In the genomic region with DNA sequence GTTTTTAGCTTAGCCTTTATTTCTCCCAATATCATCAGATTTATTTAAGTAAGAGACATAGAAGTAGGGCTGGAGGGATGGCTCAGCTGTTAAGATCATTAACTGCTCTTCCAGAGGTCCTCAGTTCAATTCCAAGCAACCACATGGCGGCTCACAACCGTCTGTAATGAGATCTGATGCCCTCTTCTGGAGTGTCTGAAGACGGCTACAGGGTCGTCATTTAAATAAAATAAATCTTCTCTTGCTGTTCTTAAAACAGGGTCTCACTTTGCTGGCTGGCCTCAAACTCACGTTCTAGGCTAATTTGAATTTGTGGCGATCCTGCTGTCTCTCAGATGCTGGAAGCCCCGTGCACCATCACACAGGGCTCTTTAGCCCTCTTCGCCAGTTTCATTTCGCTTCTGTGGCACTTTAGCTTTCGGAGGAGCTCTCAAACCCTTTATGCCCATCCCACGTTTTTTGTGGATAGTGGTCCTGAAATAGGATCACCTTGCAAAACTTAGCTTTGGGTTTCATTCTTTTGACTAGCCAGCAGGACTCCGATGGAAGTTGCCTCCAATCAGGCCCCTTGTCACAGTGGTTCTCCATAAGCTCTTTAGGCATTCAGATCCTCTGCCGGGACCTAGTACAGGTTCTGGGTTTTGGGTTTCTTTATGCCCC, we compare ENCODE assay signal across 8 mouse cellular contexts. TPM values are rescaled to one million over a fixed set of nuclear protein-coding genes. Genes with fewer than 3 reads are reported as not detected.
A peak's percentile ranks its signal among the peaks of the same experiment; 100 is the strongest.
DNase-seq lines count a peak whose midpoint lies in the region; ATAC-seq and TF ChIP-seq lines count a peak whose summit lies in the region.

No protein-coding gene starts in this region.

- H3ac ChIP-seq in C2C12 (ENCODE audit: control insufficient read depth, insufficient read length, low read depth): peak overlapping the region; percentile 39

- no peak for TF ChIP-seq POLR2A in brain, embryonic 14.5 days (IDR thresholded peaks at IDR 0.05; ENCODE audit: borderline replicate concordance, extremely low read depth, insufficient read depth, insufficient read length, poor library complexity, severe bottlenecking)

- no peak for TF ChIP-seq CTCF in C2C12 (IDR thresholded peaks at IDR 0.05; ENCODE audit: control insufficient read depth, insufficient read depth, insufficient read length)
- TF ChIP-seq CTCF in brain, embryonic 14.5 days (IDR thresholded peaks at IDR 0.05; ENCODE audit: borderline replicate concordance, extremely low read depth, insufficient read depth, insufficient read length): no peak

- peak overlapping the region; percentile 67 for H3K9ac ChIP-seq in heart, embryonic 14.5 days (ENCODE audit: low read length)
- peak overlapping the region; percentile 72 for H3K9ac ChIP-seq in hindbrain, embryonic 14.5 days
- peak overlapping the region; percentile 53 for H3K9ac ChIP-seq in midbrain, embryonic 12.5 days (replicated peaks)

- H3K4me3 ChIP-seq in heart, embryonic 14.5 days (ENCODE audit: control insufficient read depth in 1 of 2, insufficient read depth in 1 of 2, low read depth in 1 of 2, low read length in 2 of 2): peak overlapping the region; percentile 53 to 57
- peak overlapping the region; percentile 44 for H3K4me3 ChIP-seq in C2C12 (ENCODE audit: insufficient read depth, poor library complexity, severe bottlenecking)
- peak overlapping the region; percentile 59 for H3K4me3 ChIP-seq in hindbrain, embryonic 14.5 days (replicated peaks; ENCODE audit: low read length)
- H3K4me3 ChIP-seq in midbrain, embryonic 12.5 days: peak overlapping the region; percentile 60

- H3K27me3 ChIP-seq in heart, embryonic 14.5 days (ENCODE audit: control insufficient read depth, insufficient read depth, low read length): no peaks in the 10 kb centered on the region
- H3K27me3 ChIP-seq in C2C12 (ENCODE audit: control insufficient read depth, insufficient read depth, insufficient read length): peaks cover 32% of the 10 kb centered on the region
- no peaks in the 10 kb centered on the region for H3K27me3 ChIP-seq in hindbrain, embryonic 14.5 days (ENCODE audit: control insufficient read depth, insufficient read depth, low read length)
- H3K27me3 ChIP-seq in midbrain, embryonic 12.5 days: no peaks in the 10 kb centered on the region

- H3K27ac ChIP-seq in heart, embryonic 14.5 days (replicated peaks in 1 of 2; ENCODE audit: control insufficient read depth in 1 of 2, insufficient read depth in 1 of 2, low read depth in 2 of 2, low read length in 2 of 2): peak overlapping the region; percentile 50 to 57
- peak overlapping the region; percentile 20; the same call in 1 of the 2 replicates for H3K27ac ChIP-seq in hindbrain, embryonic 14.5 days
- peak overlapping the region; percentile 87 for H3K27ac ChIP-seq in midbrain, embryonic 12.5 days (replicated peaks)

- H3K79me3 ChIP-seq in C2C12 (ENCODE audit: low read depth): no peaks in the 10 kb centered on the region

- H3K4me1 ChIP-seq in heart, embryonic 14.5 days (ENCODE audit: control insufficient read depth in 2 of 2, insufficient read depth in 2 of 2, low read length in 2 of 2): peaks cover 3 to 6% of the 10 kb centered on the region in 2 experiments; a peak in 3 of 4 replicates
- peaks cover 9% of the 10 kb centered on the region for H3K4me1 ChIP-seq in hindbrain, embryonic 14.5 days (replicated peaks; ENCODE audit: control insufficient read depth, insufficient read depth, low read length)
- peaks cover 18% of the 10 kb centered on the region for H3K4me1 ChIP-seq in midbrain, embryonic 12.5 days

- no peak for DNase-seq in heart, adult 9 months (ENCODE audit: low spot score in 2 of 2)
- DNase-seq in brain, embryonic 14.5 days (ENCODE audit: low read depth): peak; percentile 28
- DNase-seq in hindbrain, embryonic 14.5 days (ENCODE audit: low spot score): no peak
- DNase-seq in ovary, postnatal 36 days (ENCODE audit: low spot score): no peak
- DNase-seq in urinary bladder, postnatal 4 days (ENCODE audit: low spot score in 2 of 2): no peak

- no peaks in the 10 kb centered on the region for H3K36me3 ChIP-seq in heart, embryonic 14.5 days (ENCODE audit: control insufficient read depth, insufficient read depth, low read length)
- no peaks in the 10 kb centered on the region for H3K36me3 ChIP-seq in C2C12 (ENCODE audit: control insufficient read depth, insufficient read depth)
- H3K36me3 ChIP-seq in hindbrain, embryonic 14.5 days (replicated peaks; ENCODE audit: control insufficient read depth, insufficient read depth): no peaks in the 10 kb centered on the region; the same call in 1 of the 2 replicates
- no peaks in the 10 kb centered on the region for H3K36me3 ChIP-seq in midbrain, embryonic 12.5 days

- H3K9me3 ChIP-seq in heart, embryonic 14.5 days (ENCODE audit: control insufficient read depth, low read length): no peaks in the 10 kb centered on the region
- H3K9me3 ChIP-seq in hindbrain, embryonic 14.5 days (ENCODE audit: control insufficient read depth, low read length): no peaks in the 10 kb centered on the region
- H3K9me3 ChIP-seq in midbrain, embryonic 12.5 days: no peaks in the 10 kb centered on the region

- 16% methylated on average over 13 of the region's 13 CpGs for WGBS in heart, embryonic 14.5 days
- WGBS in hindbrain, embryonic 14.5 days: 8% methylated on average over 13 of the region's 13 CpGs
- 9% methylated on average over 13 of the region's 13 CpGs for WGBS in midbrain, embryonic 12.5 days

- no peak; the same call in 1 of the 2 replicates for ATAC-seq in heart, embryonic 14.5 days (ENCODE audit: insufficient number of reproducible peaks, insufficient read depth, low FRiP score, low read depth)
- 0 out of 2 replicates have a peak, but pooled peaks have one; percentile 7 for ATAC-seq in hindbrain, embryonic 14.5 days (ENCODE audit: low FRiP score)
- peak; percentile 4 for ATAC-seq in midbrain, embryonic 12.5 days (ENCODE audit: low FRiP score, low read depth)

- H3K79me2 ChIP-seq in C2C12 (ENCODE audit: control insufficient read depth, insufficient read depth): no peaks in the 10 kb centered on the region

- H3K4me2 ChIP-seq in heart, embryonic 14.5 days (ENCODE audit: low read length): peak overlapping the region; percentile 79
- peak overlapping the region; percentile 72 for H3K4me2 ChIP-seq in hindbrain, embryonic 14.5 days (replicated peaks)
- peak overlapping the region; percentile 78 for H3K4me2 ChIP-seq in midbrain, embryonic 12.5 days (replicated peaks)

TF ChIP-seq in C2C12, 6 proteins besides CTCF, POLR2A, EP300 and RAD21:
- TF ChIP-seq MYOD1 (IDR thresholded peaks at IDR 0.05; ENCODE audit: control insufficient read depth, insufficient read length, low read depth): no peak
- no peak for TF ChIP-seq MAX (IDR thresholded peaks at IDR 0.05)
- TF ChIP-seq MYOG (IDR thresholded peaks at IDR 0.05; ENCODE audit: control insufficient read depth, extremely low read depth, insufficient read length): no peak
- TF ChIP-seq CEBPB (IDR thresholded peaks at IDR 0.05; ENCODE audit: low read depth): no peak
- TF ChIP-seq USF1 (IDR thresholded peaks at IDR 0.05; ENCODE audit: low read depth): no peak
- TF ChIP-seq FOSL1 (IDR thresholded peaks at IDR 0.05; ENCODE audit: insufficient read depth, low read length, poor library complexity, severe bottlenecking): no peak

RNA-seq across cellular contexts. Expression of a gene that starts 0.5 kb away (rescaled TPM):
- polyA plus RNA-seq in heart, embryonic 14.5 days (2014; fragmentation: Nextera tagmentation; extraction: Ambion mirVana): 38.1 and 40.6 TPM in 2 replicates
- 7.6 TPM for polyA plus RNA-seq in C2C12 (2012; fragmentation: generic; extraction: Trizol)
- 57.7 and 79.8 TPM in 2 replicates for polyA plus RNA-seq in brain, embryonic 14.5 days (2012; rRNA removed)
- 54.9 and 58.0 TPM in 2 replicates for polyA plus RNA-seq in hindbrain, embryonic 14.5 days (2014; fragmentation: Nextera tagmentation; extraction: Ambion mirVana)
- polyA plus RNA-seq in midbrain, embryonic 12.5 days (2016; fragmentation: Nextera tagmentation; extraction: Ambion mirVana): 52.8 and 58.2 TPM in 2 replicates

RNA-seq across cellular contexts. Expression of a gene that starts 41.0 kb away (rescaled TPM):
- polyA plus RNA-seq in heart, embryonic 14.5 days (2014; fragmentation: Nextera tagmentation; extraction: Ambion mirVana): 9.4 and 13.3 TPM in 2 replicates
- 0.06 TPM for polyA plus RNA-seq in C2C12 (2012; fragmentation: generic; extraction: Trizol)
- 60.2 and 78.5 TPM in 2 replicates for polyA plus RNA-seq in brain, embryonic 14.5 days (2012; rRNA removed)
- polyA plus RNA-seq in hindbrain, embryonic 14.5 days (2014; fragmentation: Nextera tagmentation; extraction: Ambion mirVana): 24.0 and 30.8 TPM in 2 replicates
- polyA plus RNA-seq in midbrain, embryonic 12.5 days (2016; fragmentation: Nextera tagmentation; extraction: Ambion mirVana): 137 and 194 TPM in 2 replicates

RNA-seq across cellular contexts. Expression of a gene that starts 53.0 kb away (rescaled TPM):
- polyA plus RNA-seq in heart, embryonic 14.5 days (2014; fragmentation: Nextera tagmentation; extraction: Ambion mirVana): 0.81 and 0.97 TPM in 2 replicates
- polyA plus RNA-seq in C2C12 (2012; fragmentation: generic; extraction: Trizol): 3.0 TPM
- 0.25 and 0.26 TPM in 2 replicates for polyA plus RNA-seq in brain, embryonic 14.5 days (2012; rRNA removed)
- polyA plus RNA-seq in hindbrain, embryonic 14.5 days (2014; fragmentation: Nextera tagmentation; extraction: Ambion mirVana): 0.08 and 0.27 TPM in 2 replicates
- 0.24 TPM in 1 of 2 replicates, not detected in the other for polyA plus RNA-seq in midbrain, embryonic 12.5 days (2016; fragmentation: Nextera tagmentation; extraction: Ambion mirVana)

Comparison
In these comparisons a context has a peak if more than half of its experiments do, and no peak if none do; other contexts are left out.
1. H3K27ac ChIP-seq: peak in every context shown above with its lines; median percentile 87 in midbrain, embryonic 12.5 days; 54 in heart, embryonic 14.5 days; 20 in hindbrain, embryonic 14.5 days.